Mouse (Mus musculus) embryonic facial prominence, embryonic 11.5 days (tissue): ENCODE measurements at regions not wholly inside any gene's neighbourhood (a gene's known extent, or its start where the extent isn't known, plus 50 kb on each side); places are given as distances from the start of the nearest gene placed in this dataset.

ENCODE experiments used
- ATAC-seq: fragments of 200-750 bp; cut with Nextera tagmentation; replicated peaks from 2 replicates; pipeline ENCODE4 v1.8.0; 2017; ENCODE audit warnings: low read depth; ENCODE audit not compliant: insufficient number of reproducible peaks, low FRiP score, low TSS enrichment
- DNase-seq: peaks from one replicate; pipeline ENCODE4 v3.0.0-alpha.2; 2015; ENCODE audit warnings: low spot score
- H3K27ac ChIP-seq: fragments of 300-500 bp; sonication (generic); replicated peaks from 2 replicates; pipeline ENCODE4 v1.5.1; 2014; ENCODE audit warnings: mild to moderate bottlenecking, low read depth, low read length, control low read depth
- H3K27me3 ChIP-seq: fragments of 300-500 bp; sonication (generic); 2 replicates; pipeline ENCODE4 v1.6.1; 2014; ENCODE audit warnings: mild to moderate bottlenecking, low read length, moderate library complexity, mixed read lengths; ENCODE audit not compliant: control insufficient read depth, insufficient read depth
- H3K36me3 ChIP-seq: fragments of 300-500 bp; sonication (generic); replicated peaks from 2 replicates; pipeline ENCODE4 v1.6.1; 2014; ENCODE audit warnings: low read depth, mild to moderate bottlenecking, low read length, moderate library complexity, mixed read lengths; ENCODE audit not compliant: control insufficient read depth, insufficient read depth
- H3K4me1 ChIP-seq: fragments of 300-500 bp; sonication (generic); 2 replicates; pipeline ENCODE4 v1.6.1; 2014; ENCODE audit warnings: low read length, mixed read lengths; ENCODE audit not compliant: control insufficient read depth, insufficient read depth
- H3K4me2 ChIP-seq: fragments of 300-500 bp; sonication (generic); 2 replicates; pipeline ENCODE4 v1.6.1; 2014; ENCODE audit warnings: low read depth, mild to moderate bottlenecking, control low read depth, low read length, moderate library complexity
- H3K4me3 ChIP-seq: fragments of 300-500 bp; sonication (generic); 2 replicates; pipeline ENCODE4 v1.5.1; 2014; ENCODE audit warnings: low read depth, low read length, control low read depth
- H3K9ac ChIP-seq: fragments of 300-500 bp; sonication (generic); replicated peaks from 2 replicates; pipeline ENCODE4 v1.6.1; 2014; ENCODE audit warnings: mild to moderate bottlenecking, control low read depth, low read length
- H3K9me3 ChIP-seq: fragments of 300-500 bp; sonication (generic); replicated peaks from 2 replicates; pipeline ENCODE4 v1.6.1; 2016; ENCODE audit warnings: mild to moderate bottlenecking, low read length, inconsistent platforms, mixed read lengths; ENCODE audit not compliant: control insufficient read depth
- WGBS: fragments of 180-500 bp; shearing (Covaris S2); extraction: QIAGEN DNeasy Blood & Tissue Kit; methylation state at CpG from one replicate; pipeline ENCODE4 v1.1.7; 2014; 5-methylcytosine and 5-hydroxymethylcytosine counted together

DNA sequence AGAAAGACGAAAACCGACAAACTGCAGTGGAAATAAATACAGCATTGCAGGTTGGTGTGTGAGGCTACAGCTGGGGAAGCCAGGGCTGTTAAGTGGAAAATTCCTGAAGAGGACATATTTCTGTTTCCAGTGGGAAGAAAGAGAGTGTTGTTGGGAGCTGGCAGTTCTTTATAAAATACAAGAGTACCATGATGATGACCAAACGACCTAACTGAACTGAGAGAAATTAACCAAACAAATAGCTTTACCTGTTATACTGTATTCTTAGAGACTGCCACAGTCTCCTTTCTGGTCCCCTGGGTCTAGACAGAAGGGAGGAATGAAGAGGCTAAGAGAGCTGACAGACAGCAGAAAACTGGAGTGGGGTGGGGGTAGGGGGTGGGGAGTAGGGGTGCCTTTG is 517.9 kb downstream of the Nyap2 start:
- Histone ChIP-seq H3K4me3 (no peak overlapping the region), H3K4me2 (no peak overlapping the region), H3K9me3 (no peaks in the 10 kb centered on the region), H3K4me1 (no peaks in the 10 kb centered on the region), H3K27ac (no peak overlapping the region), H3K36me3 (no peaks in the 10 kb centered on the region), H3K27me3 (no peaks in the 10 kb centered on the region), H3K9ac (no peak overlapping the region)
- DNase-seq (no peak), ATAC-seq (no peak)
- WGBS, result 15% methylated on average over 3 of the region's 3 CpGs

DNA sequence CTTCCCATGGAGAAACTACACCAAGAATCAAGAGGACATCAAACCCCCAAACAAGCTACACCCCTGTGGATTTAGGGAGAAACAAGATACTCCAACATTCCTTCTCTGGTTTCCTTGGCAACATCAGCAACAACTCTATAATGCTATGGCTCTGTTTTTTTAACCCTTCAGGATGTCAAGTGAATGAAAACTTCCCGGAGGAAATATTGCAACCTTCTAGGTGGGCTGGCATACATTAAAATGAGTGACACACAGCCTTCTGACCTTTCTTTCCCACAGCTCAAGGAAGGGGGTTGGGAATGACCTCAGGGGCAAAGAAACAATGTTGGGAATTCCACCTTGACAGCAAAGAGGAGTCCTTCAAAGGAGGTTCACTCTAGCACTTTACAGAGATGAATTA is 532.0 kb downstream of the Nyap2 start:
- no peaks in the 10 kb centered on the region for H3K36me3 ChIP-seq
- no peaks in the 10 kb centered on the region for H3K9me3 ChIP-seq
- peak; percentile 73 for ATAC-seq
- DNase-seq, result peak; percentile 87
- no peak overlapping the region for H3K27ac ChIP-seq
- H3K4me1 ChIP-seq, result no peaks in the 10 kb centered on the region
- no peak overlapping the region for H3K9ac ChIP-seq
- H3K4me3 ChIP-seq, result no peak overlapping the region
- no peak overlapping the region for H3K4me2 ChIP-seq
- WGBS, result 0% methylated on average over 1 of the region's 1 CpGs
- no peaks in the 10 kb centered on the region for H3K27me3 ChIP-seq

DNA sequence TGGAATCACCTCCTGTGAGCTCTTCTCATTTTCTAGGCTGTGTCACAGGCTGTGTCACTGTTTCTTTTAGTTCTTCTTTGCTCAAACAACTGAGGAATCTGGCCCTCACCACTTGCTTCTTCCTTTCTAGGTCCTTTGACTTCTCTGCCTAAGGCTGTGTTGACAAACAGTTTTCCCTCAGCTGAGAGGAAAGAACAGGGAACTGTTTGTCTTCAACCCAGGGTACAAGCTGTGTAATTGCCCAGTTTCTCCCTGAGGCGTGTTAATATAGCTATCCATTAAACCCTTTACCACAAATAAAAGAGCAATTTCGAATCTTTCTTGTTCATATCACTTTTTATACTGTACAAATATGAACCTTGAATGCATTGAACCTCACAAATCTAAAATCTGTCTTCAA is 542.1 kb downstream of the Nyap2 start:
- no peaks in the 10 kb centered on the region for H3K27me3 ChIP-seq
- H3K36me3 ChIP-seq, result no peaks in the 10 kb centered on the region
- no peak overlapping the region for H3K4me3 ChIP-seq
- H3K9me3 ChIP-seq, result no peaks in the 10 kb centered on the region
- H3K27ac ChIP-seq, result no peak overlapping the region
- no peak overlapping the region for H3K4me2 ChIP-seq
- no peaks in the 10 kb centered on the region for H3K4me1 ChIP-seq
- WGBS, result 73% methylated on average over 2 of the region's 2 CpGs
- ATAC-seq, result no peak
- no peak overlapping the region for H3K9ac ChIP-seq
- DNase-seq, result no peak

DNA sequence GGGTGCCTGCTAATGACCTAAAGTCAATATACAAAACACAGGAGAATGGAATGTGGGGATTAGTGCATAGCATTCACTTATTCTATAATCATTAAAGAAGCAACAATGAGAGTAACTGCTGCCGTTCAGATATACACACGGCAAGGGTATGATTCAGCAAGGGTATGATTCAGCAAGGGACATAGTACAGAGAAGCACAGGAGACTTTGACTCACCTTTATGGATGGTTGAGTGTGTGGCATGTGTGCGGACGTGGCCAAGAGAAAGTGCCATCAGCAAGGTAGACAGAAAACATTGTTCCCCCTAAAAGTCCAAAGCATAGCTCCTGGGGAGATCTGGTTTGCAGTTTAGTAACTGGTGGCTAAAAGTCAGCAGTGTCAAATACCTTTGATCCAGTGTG is 547.4 kb downstream of the Nyap2 start:
- Histone ChIP-seq H3K4me1 (no peaks in the 10 kb centered on the region), H3K9me3 (no peaks in the 10 kb centered on the region), H3K36me3 (no peaks in the 10 kb centered on the region), H3K4me3 (no peak overlapping the region), H3K4me2 (no peak overlapping the region), H3K27me3 (no peaks in the 10 kb centered on the region), H3K27ac (no peak overlapping the region), H3K9ac (no peak overlapping the region)
- 85% methylated on average over 4 of the region's 4 CpGs for WGBS
- DNase-seq (no peak), ATAC-seq (no peak)

DNA sequence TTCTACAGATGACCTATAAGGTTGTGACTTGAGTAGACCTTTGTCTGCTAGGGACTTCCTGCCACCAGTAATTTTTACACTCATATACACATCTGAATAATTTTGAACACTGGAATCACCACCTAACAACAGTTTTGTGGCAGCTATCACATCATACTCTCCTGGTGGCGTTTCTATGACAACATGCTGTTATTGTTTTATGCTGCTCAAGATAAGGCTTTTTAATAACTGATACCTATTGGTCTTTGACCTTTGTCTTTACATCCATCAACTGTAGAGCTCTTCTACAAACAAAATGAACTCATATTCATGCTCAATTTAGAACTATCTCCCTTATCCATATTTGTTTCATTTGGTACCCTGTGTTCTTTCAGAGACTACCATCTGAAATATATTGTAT is 556.0 kb downstream of the Nyap2 start:
- no peak overlapping the region for H3K4me2 ChIP-seq
- no peaks in the 10 kb centered on the region for H3K36me3 ChIP-seq
- H3K27me3 ChIP-seq, result no peaks in the 10 kb centered on the region
- DNase-seq (no peak), ATAC-seq (no peak)
- no peaks in the 10 kb centered on the region for H3K4me1 ChIP-seq
- no peaks in the 10 kb centered on the region for H3K9me3 ChIP-seq
- H3K4me3 ChIP-seq, result no peak overlapping the region
- no peak overlapping the region for H3K9ac ChIP-seq
- no peak overlapping the region for H3K27ac ChIP-seq
- WGBS, result 77% methylated on average over 1 of the region's 1 CpGs

DNA sequence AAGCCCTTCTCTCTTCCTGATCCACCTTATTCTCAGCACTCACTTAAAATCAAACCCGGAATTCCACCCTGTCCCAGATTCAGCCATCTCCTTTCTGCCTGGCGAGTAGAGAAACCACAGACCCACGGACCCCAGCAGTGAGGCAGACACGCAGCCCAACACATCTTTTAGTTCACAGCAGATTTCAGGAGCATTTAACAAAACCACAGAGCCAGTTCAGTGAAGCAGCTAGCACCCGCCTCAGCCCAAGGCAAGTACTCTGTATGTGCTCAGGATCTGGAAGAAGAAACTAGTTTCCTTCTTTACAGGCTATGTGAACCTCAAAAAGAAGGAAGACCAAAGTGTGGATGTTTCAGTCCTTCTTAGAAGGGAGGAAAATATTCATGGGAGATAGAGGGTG is 560.6 kb downstream of the Nyap2 start:
- no peaks in the 10 kb centered on the region for H3K36me3 ChIP-seq
- ATAC-seq, result no peak
- no peaks in the 10 kb centered on the region for H3K4me1 ChIP-seq
- H3K4me2 ChIP-seq, result no peak overlapping the region
- DNase-seq, result no peak
- H3K27ac ChIP-seq, result no peak overlapping the region
- H3K9ac ChIP-seq, result no peak overlapping the region
- no peaks in the 10 kb centered on the region for H3K9me3 ChIP-seq
- 82% methylated on average over 5 of the region's 5 CpGs for whole genome bisulfite sequencing
- H3K27me3 ChIP-seq, result no peaks in the 10 kb centered on the region
- no peak overlapping the region for H3K4me3 ChIP-seq

DNA sequence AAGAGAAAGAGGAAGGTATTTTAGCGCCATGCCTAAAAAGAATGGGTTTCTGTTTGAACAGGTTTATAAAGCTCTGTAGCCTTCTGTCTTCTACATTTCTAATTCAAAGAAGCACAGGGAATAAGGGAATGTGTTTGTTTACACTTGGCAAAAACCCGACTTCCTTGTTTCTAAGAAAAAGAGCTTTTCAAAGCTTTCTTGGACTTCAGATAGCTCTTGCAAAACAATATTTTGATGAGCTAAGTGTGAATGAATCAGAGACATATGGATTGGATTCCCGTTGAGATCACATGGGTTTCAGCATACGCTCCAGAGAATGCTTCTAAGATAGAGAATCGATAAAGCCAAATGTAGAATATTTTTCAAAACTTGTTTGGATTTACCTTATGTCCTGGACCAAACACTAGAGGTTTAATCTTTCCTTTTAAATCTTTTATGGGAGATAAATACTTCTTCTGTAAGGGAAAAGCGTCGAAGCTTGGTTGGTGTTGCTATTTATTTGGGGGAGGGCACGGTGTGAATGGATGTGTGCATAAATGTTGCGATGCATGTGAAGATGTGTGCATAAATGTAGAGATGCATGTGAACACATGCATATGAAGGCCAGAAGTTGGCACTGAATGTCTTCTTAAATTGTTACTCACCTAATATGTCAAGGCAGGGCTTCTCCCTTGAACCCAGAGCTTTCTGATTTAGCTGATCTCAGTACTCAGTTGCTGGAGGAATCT is 576.4 kb downstream of the Nyap2 start:
- WGBS, result 85% methylated on average over 9 of the region's 9 CpGs
- Histone ChIP-seq H3K36me3 (no peaks in the 10 kb centered on the region), H3K27me3 (no peaks in the 10 kb centered on the region), H3K9me3 (no peaks in the 10 kb centered on the region), H3K9ac (no peak overlapping the region), H3K4me3 (no peak overlapping the region), H3K4me1 (no peaks in the 10 kb centered on the region), H3K27ac (no peak overlapping the region), H3K4me2 (no peak overlapping the region)
- ATAC-seq (no peak), DNase-seq (no peak)

DNA sequence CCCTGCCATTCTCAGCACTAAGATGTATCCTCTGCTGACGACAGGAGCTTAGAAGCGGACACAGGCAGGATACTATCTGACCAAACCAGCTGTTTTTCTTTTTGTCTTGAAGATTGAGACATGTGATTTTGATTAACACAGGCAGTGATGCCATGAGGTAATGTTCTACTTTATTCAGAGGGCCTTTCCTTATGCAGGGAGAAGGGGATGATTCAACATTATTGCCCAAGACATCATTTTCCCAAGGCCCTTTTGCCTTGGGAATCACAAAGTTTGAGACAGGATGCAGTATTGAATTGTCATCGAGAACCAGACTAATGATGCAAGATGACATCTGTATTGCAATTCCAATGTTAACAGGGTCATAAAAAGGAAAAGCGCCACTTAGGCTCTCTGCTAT is 571.7 kb upstream of the Gm9747 start:
- Histone ChIP-seq H3K27ac (no peak overlapping the region), H3K4me3 (no peak overlapping the region), H3K9me3 (no peaks in the 10 kb centered on the region), H3K4me2 (no peak overlapping the region), H3K9ac (no peak overlapping the region), H3K4me1 (no peaks in the 10 kb centered on the region), H3K27me3 (no peaks in the 10 kb centered on the region), H3K36me3 (no peaks in the 10 kb centered on the region)
- ATAC-seq (no peak), DNase-seq (peak; percentile 13)
- 58% methylated on average over 4 of the region's 4 CpGs for WGBS
